Mouse (Mus musculus): ENCODE data around the gene Ambp. TPM values are rescaled to one million over a fixed set of nuclear protein-coding genes. Genes with fewer than 3 reads are reported as not detected.

The Ambp gene
- polyA plus RNA-seq, 1 experiment, result not detected

- Histone ChIP-seq H3K27me3 (ENCODE audit: control insufficient read depth, insufficient read depth, insufficient read length) (peaks cover 18% of the 10 kb centered on the region), H3K4me3 (ENCODE audit: insufficient read depth, poor library complexity, severe bottlenecking) (no peak overlapping the region), H3ac (ENCODE audit: control insufficient read depth, insufficient read length, low read depth) (no peak overlapping the region), H3K79me3 (ENCODE audit: low read depth) (no peaks in the 10 kb centered on the region), H3K36me3 (ENCODE audit: control insufficient read depth, insufficient read depth) (no peaks in the 10 kb centered on the region), H3K79me2 (ENCODE audit: control insufficient read depth, insufficient read depth) (no peaks in the 10 kb centered on the region)
- TF ChIP-seq USF1 (IDR thresholded peaks at IDR 0.05; ENCODE audit: low read depth), result no peak
- TF ChIP-seq FOSL1 (IDR thresholded peaks at IDR 0.05; ENCODE audit: insufficient read depth, low read length, poor library complexity, severe bottlenecking), result no peak
- TF ChIP-seq CTCF (IDR thresholded peaks at IDR 0.05; ENCODE audit: control insufficient read depth, insufficient read depth, insufficient read length), result no peak
- TF ChIP-seq MYOD1 (IDR thresholded peaks at IDR 0.05; ENCODE audit: control insufficient read depth, insufficient read length, low read depth), result no peak
- no peak for TF ChIP-seq MAX (IDR thresholded peaks at IDR 0.05)
- no peak for TF ChIP-seq MYOG (IDR thresholded peaks at IDR 0.05; ENCODE audit: control insufficient read depth, extremely low read depth, insufficient read length)
- TF ChIP-seq CEBPB (IDR thresholded peaks at IDR 0.05; ENCODE audit: low read depth), result no peak
Measured at GRCm38 (mm10) chr4:63155596-63155995, 997 bp upstream of the Ambp start.

GRCm38 (mm10) chr4:63154028-63154427, 571 bp downstream of the Ambp start:
- Histone ChIP-seq H3K27me3 (ENCODE audit: control insufficient read depth, insufficient read depth, insufficient read length) (peaks cover 18% of the 10 kb centered on the region), H3K36me3 (ENCODE audit: control insufficient read depth, insufficient read depth) (no peaks in the 10 kb centered on the region), H3K79me3 (ENCODE audit: low read depth) (no peaks in the 10 kb centered on the region), H3K79me2 (ENCODE audit: control insufficient read depth, insufficient read depth) (no peaks in the 10 kb centered on the region), H3ac (ENCODE audit: control insufficient read depth, insufficient read length, low read depth) (no peak overlapping the region), H3K4me3 (ENCODE audit: insufficient read depth, poor library complexity, severe bottlenecking) (no peak overlapping the region)
- TF ChIP-seq MYOG (IDR thresholded peaks at IDR 0.05; ENCODE audit: control insufficient read depth, extremely low read depth, insufficient read length) (no peak), CEBPB (IDR thresholded peaks at IDR 0.05; ENCODE audit: low read depth) (no peak), MYOD1 (IDR thresholded peaks at IDR 0.05; ENCODE audit: control insufficient read depth, insufficient read length, low read depth) (no peak), MAX (IDR thresholded peaks at IDR 0.05) (no peak), FOSL1 (IDR thresholded peaks at IDR 0.05; ENCODE audit: insufficient read depth, low read length, poor library complexity, severe bottlenecking) (no peak), USF1 (IDR thresholded peaks at IDR 0.05; ENCODE audit: low read depth) (no peak), CTCF (IDR thresholded peaks at IDR 0.05; ENCODE audit: control insufficient read depth, insufficient read depth, insufficient read length) (no peak)

GRCm38 (mm10) chr4:63151127-63151526, 3.5 kb downstream of the Ambp start:
- TF ChIP-seq USF1 (IDR thresholded peaks at IDR 0.05; ENCODE audit: low read depth), result no peak
- TF ChIP-seq FOSL1 (IDR thresholded peaks at IDR 0.05; ENCODE audit: insufficient read depth, low read length, poor library complexity, severe bottlenecking), result no peak
- TF ChIP-seq MYOG (IDR thresholded peaks at IDR 0.05; ENCODE audit: control insufficient read depth, extremely low read depth, insufficient read length), result no peak
- TF ChIP-seq MAX (IDR thresholded peaks at IDR 0.05), result no peak
- TF ChIP-seq CTCF (IDR thresholded peaks at IDR 0.05; ENCODE audit: control insufficient read depth, insufficient read depth, insufficient read length), result no peak
- no peak for TF ChIP-seq CEBPB (IDR thresholded peaks at IDR 0.05; ENCODE audit: low read depth)

GRCm38 (mm10) chr4:63147268-63147667, 7.3 kb downstream of the Ambp start:
- H3K79me2 ChIP-seq (ENCODE audit: control insufficient read depth, insufficient read depth), result no peaks in the 10 kb centered on the region
- H3K36me3 ChIP-seq (ENCODE audit: control insufficient read depth, insufficient read depth), result no peaks in the 10 kb centered on the region
- H3ac ChIP-seq (ENCODE audit: control insufficient read depth, insufficient read length, low read depth), result no peak overlapping the region
- no peak overlapping the region for H3K4me3 ChIP-seq (ENCODE audit: insufficient read depth, poor library complexity, severe bottlenecking)
- no peaks in the 10 kb centered on the region for H3K79me3 ChIP-seq (ENCODE audit: low read depth)
- H3K27me3 ChIP-seq (ENCODE audit: control insufficient read depth, insufficient read depth, insufficient read length), result peaks cover 11% of the 10 kb centered on the region
- TF ChIP-seq FOSL1 (IDR thresholded peaks at IDR 0.05; ENCODE audit: insufficient read depth, low read length, poor library complexity, severe bottlenecking), result no peak
- TF ChIP-seq MYOD1 (IDR thresholded peaks at IDR 0.05; ENCODE audit: control insufficient read depth, insufficient read length, low read depth), result no peak
- no peak for TF ChIP-seq CTCF (IDR thresholded peaks at IDR 0.05; ENCODE audit: control insufficient read depth, insufficient read depth, insufficient read length)
- TF ChIP-seq USF1 (IDR thresholded peaks at IDR 0.05; ENCODE audit: low read depth), result no peak
- no peak for TF ChIP-seq CEBPB (IDR thresholded peaks at IDR 0.05; ENCODE audit: low read depth)
- TF ChIP-seq MAX (IDR thresholded peaks at IDR 0.05), result no peak
- no peak for TF ChIP-seq MYOG (IDR thresholded peaks at IDR 0.05; ENCODE audit: control insufficient read depth, extremely low read depth, insufficient read length)

More at GRCm38 (mm10) chr4:63151127-63151526, 3.5 kb downstream of the Ambp start:
- no peak overlapping the region for H3K4me3 ChIP-seq (ENCODE audit: insufficient read depth, poor library complexity, severe bottlenecking)
- H3K27me3 ChIP-seq (ENCODE audit: control insufficient read depth, insufficient read depth, insufficient read length), result peaks cover 11% of the 10 kb centered on the region
- no peaks in the 10 kb centered on the region for H3K36me3 ChIP-seq (ENCODE audit: control insufficient read depth, insufficient read depth)
- no peaks in the 10 kb centered on the region for H3K79me3 ChIP-seq (ENCODE audit: low read depth)
- no peaks in the 10 kb centered on the region for H3K79me2 ChIP-seq (ENCODE audit: control insufficient read depth, insufficient read depth)
- no peak overlapping the region for H3ac ChIP-seq (ENCODE audit: control insufficient read depth, insufficient read length, low read depth)

GRCm38 (mm10) chr4:63129891-63130624, 24.5 kb downstream of the Ambp start:
- Histone ChIP-seq H3K4me3 (ENCODE audit: insufficient read depth, poor library complexity, severe bottlenecking) (no peak overlapping the region), H3K79me2 (ENCODE audit: control insufficient read depth, insufficient read depth) (no peaks in the 10 kb centered on the region), H3K27me3 (ENCODE audit: control insufficient read depth, insufficient read depth, insufficient read length) (peaks cover 27% of the 10 kb centered on the region), H3K79me3 (ENCODE audit: low read depth) (no peaks in the 10 kb centered on the region), H3K36me3 (ENCODE audit: control insufficient read depth, insufficient read depth) (no peaks in the 10 kb centered on the region), H3ac (ENCODE audit: control insufficient read depth, insufficient read length, low read depth) (no peak overlapping the region)
- TF ChIP-seq CEBPB (IDR thresholded peaks at IDR 0.05; ENCODE audit: low read depth) (no peak), CTCF (IDR thresholded peaks at IDR 0.05; ENCODE audit: control insufficient read depth, insufficient read depth, insufficient read length) (no peak), MYOG (IDR thresholded peaks at IDR 0.05; ENCODE audit: control insufficient read depth, extremely low read depth, insufficient read length) (no peak), MYOD1 (IDR thresholded peaks at IDR 0.05; ENCODE audit: control insufficient read depth, insufficient read length, low read depth) (no peak), MAX (IDR thresholded peaks at IDR 0.05) (no peak), FOSL1 (IDR thresholded peaks at IDR 0.05; ENCODE audit: insufficient read depth, low read length, poor library complexity, severe bottlenecking) (no peak), USF1 (IDR thresholded peaks at IDR 0.05; ENCODE audit: low read depth) (no peak)
